Mouse (Mus musculus) cerebellum, adult 2 months (tissue): ENCODE results near the gene Glmp.

Experiments used
- CTCF ChIP-seq: fragments of 200-500 bp; IDR thresholded peaks from 2 replicates; pipeline ENCODE4 v1.5.1; 2011; ENCODE audit warnings: low read depth, mild to moderate bottlenecking, control low read depth, low read length, moderate library complexity, borderline replicate concordance; ENCODE audit not compliant: insufficient read depth
- POLR2A ChIP-seq: fragments of 200-500 bp; IDR thresholded peaks from 2 replicates; pipeline ENCODE4 v1.6.1; 2011; ENCODE audit warnings: low read length, control low read depth, borderline replicate concordance; ENCODE audit not compliant: insufficient read depth

DNA sequence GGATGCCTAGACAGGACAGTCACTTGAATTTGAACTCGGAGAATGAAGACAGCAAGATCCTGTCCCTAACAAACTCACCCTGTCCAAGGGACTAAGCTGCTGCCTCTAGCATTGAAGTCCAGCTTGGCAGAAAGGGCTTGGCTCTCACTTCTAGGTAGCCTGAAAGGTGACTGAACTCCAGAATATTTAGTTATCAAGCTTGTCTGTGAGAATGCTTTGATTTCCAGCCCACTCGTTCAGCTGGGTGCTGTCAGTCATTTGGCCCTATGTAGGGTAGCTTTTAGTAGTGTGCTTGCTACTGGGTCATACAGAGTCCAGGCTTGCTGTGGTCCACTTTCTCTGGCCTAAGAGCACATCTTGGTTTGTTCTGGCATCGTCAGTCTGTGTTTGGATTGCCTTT is 14.2 kb downstream of the Glmp start:
- TF ChIP-seq CTCF (no peak), POLR2A (no peak)
